ENCODE assay signal across 33 mouse cellular contexts in genomic region chr5:66533711-66534425, GRCm38 (mm10).
A peak's percentile ranks its signal among the peaks of the same experiment; 100 is the strongest.
DNase-seq lines count a peak whose midpoint lies in the region; ATAC-seq and TF ChIP-seq lines count a peak whose summit lies in the region.
"Had no signal": no experiment of that assay in that cellular context is flagged by ENCODE, and none has a peak within 500 bp of the region (broad histone marks: within the 10 kb centered on the region; RNA-seq: fewer than 3 reads in every experiment).

No protein-coding gene starts in this region.

- H3K4me1 ChIP-seq in forebrain, embryonic 11.5 days (replicated peaks; ENCODE audit: control insufficient read depth, insufficient read depth, low read length), result 0 out of 2 replicates have a peak, but pooled peaks cover 2% of the 10 kb centered on the region
- peaks cover 23% of the 10 kb centered on the region; the same call in 1 of the 2 replicates for H3K4me1 ChIP-seq in forebrain, embryonic 14.5 days (ENCODE audit: control insufficient read depth, insufficient read depth, low read length)
- H3K4me1 ChIP-seq in lung, postnatal 0 days (ENCODE audit: insufficient read depth, low read depth, low read length), result peaks cover 4% of the 10 kb centered on the region; the same call in 1 of the 2 replicates
- H3K4me1 ChIP-seq: intestine, embryonic 15.5 days had no signal

- H3K4me2 ChIP-seq in forebrain, embryonic 11.5 days (ENCODE audit: low read depth, low read length, severe bottlenecking), result no peak overlapping the region
- no peak overlapping the region for H3K4me2 ChIP-seq in forebrain, embryonic 14.5 days (ENCODE audit: low read length)
- 0 out of 2 replicates have a peak overlapping the region, but pooled peaks have one; percentile 3 for H3K4me2 ChIP-seq in lung, postnatal 0 days (replicated peaks; ENCODE audit: low read depth, low read length)
- H3K4me2 ChIP-seq: hindbrain, embryonic 12.5 days; intestine, embryonic 15.5 days; kidney, embryonic 15.5 days; limb, embryonic 12.5 days; liver, embryonic 15.5 days; midbrain, embryonic 11.5 days; neural tube, embryonic 12.5 days had no signal

- H3K27ac ChIP-seq in forebrain, embryonic 11.5 days (ENCODE audit: low read depth, low read length), result no peak overlapping the region
- H3K27ac ChIP-seq in forebrain, embryonic 14.5 days (ENCODE audit: low read depth, low read length), result no peak overlapping the region
- peak overlapping the region; percentile 32; the same call in 1 of the 2 replicates for H3K27ac ChIP-seq in lung, postnatal 0 days (ENCODE audit: low read length)
- H3K27ac ChIP-seq: hindbrain, embryonic 12.5 days; hindbrain, postnatal 0 days; intestine, embryonic 15.5 days; kidney, embryonic 15.5 days; liver, embryonic 15.5 days; neural tube, embryonic 12.5 days; stomach, postnatal 0 days had no signal

- TF ChIP-seq EP300 in lung, postnatal 0 days (IDR thresholded peaks at IDR 0.05), result peak; percentile 97

- no peak overlapping the region for H3K9ac ChIP-seq in forebrain, embryonic 11.5 days (ENCODE audit: low read length)
- no peak overlapping the region for H3K9ac ChIP-seq in forebrain, embryonic 14.5 days (ENCODE audit: low read length)
- H3K9ac ChIP-seq in lung, postnatal 0 days (replicated peaks; ENCODE audit: low read depth), result no peak overlapping the region
- H3K9ac ChIP-seq: hindbrain, embryonic 12.5 days; intestine, embryonic 15.5 days; kidney, embryonic 15.5 days; limb, embryonic 12.5 days; liver, embryonic 15.5 days; neural tube, embryonic 12.5 days had no signal

- no peaks in the 10 kb centered on the region for H3K27me3 ChIP-seq in forebrain, embryonic 11.5 days (ENCODE audit: control insufficient read depth, insufficient read depth, low read length)
- H3K27me3 ChIP-seq in forebrain, embryonic 14.5 days (replicated peaks; ENCODE audit: control insufficient read depth, insufficient read depth, low read length), result no peaks in the 10 kb centered on the region
- no peaks in the 10 kb centered on the region for H3K27me3 ChIP-seq in lung, postnatal 0 days (replicated peaks; ENCODE audit: insufficient read depth, low read length)
- H3K27me3 ChIP-seq: hindbrain, embryonic 12.5 days; intestine, embryonic 15.5 days; kidney, embryonic 15.5 days; limb, embryonic 12.5 days; liver, embryonic 15.5 days; neural tube, embryonic 12.5 days had no signal

- no peak overlapping the region for H3K4me3 ChIP-seq in forebrain, embryonic 11.5 days (ENCODE audit: low read depth, low read length)
- no peak overlapping the region for H3K4me3 ChIP-seq in forebrain, embryonic 14.5 days (ENCODE audit: low read depth, low read length)
- H3K4me3 ChIP-seq in lung, postnatal 0 days (ENCODE audit: low read depth, low read length), result no peak overlapping the region
- H3K4me3 ChIP-seq: gastrocnemius, adult 2 months; hindbrain, embryonic 12.5 days; intestine, embryonic 15.5 days; kidney, embryonic 15.5 days; layer of hippocampus, adult 2 months; left cerebral cortex, adult 2 months; limb, embryonic 12.5 days; liver, embryonic 15.5 days; myocyte; neural tube, embryonic 12.5 days had no signal

- no peaks in the 10 kb centered on the region for H3K9me3 ChIP-seq in forebrain, embryonic 11.5 days (ENCODE audit: control insufficient read depth, low read length)
- no peaks in the 10 kb centered on the region for H3K9me3 ChIP-seq in forebrain, embryonic 14.5 days (replicated peaks; ENCODE audit: control insufficient read depth, low read length)
- H3K9me3 ChIP-seq in lung, postnatal 0 days (ENCODE audit: low read length), result no peaks in the 10 kb centered on the region
- H3K9me3 ChIP-seq: hindbrain, embryonic 12.5 days; intestine, embryonic 15.5 days; kidney, embryonic 15.5 days; limb, embryonic 12.5 days; liver, embryonic 15.5 days; neural tube, embryonic 12.5 days had no signal

- WGBS in forebrain, embryonic 11.5 days, result 94% methylated on average over 14 of the region's 14 CpGs
- WGBS in forebrain, embryonic 14.5 days, result 91% methylated on average over 14 of the region's 14 CpGs
- 59% methylated on average over 14 of the region's 14 CpGs for WGBS in lung, postnatal 0 days

- no peak for TF ChIP-seq CTCF in lung, postnatal 0 days (IDR thresholded peaks at IDR 0.05)

- peak; percentile 14 for DNase-seq in forebrain, embryonic 11.5 days (ENCODE audit: low spot score)
- no peak for DNase-seq in forebrain, embryonic 14.5 days (ENCODE audit: low spot score)
- DNase-seq in lung, adult 18-20 months, result peak; percentile 85 to 87
- peak; percentile 91 for DNase-seq in lung, postnatal 0 days (ENCODE audit: low spot score)
- peak; percentile 75 for DNase-seq in lung, postnatal 4 days
- no peak for DNase-seq in cerebellum, adult 11 months
- DNase-seq in kidney, adult 18-20 months, result no peak
- DNase-seq: adrenal gland, postnatal 10 days; cerebellum, adult 11-12 months; cerebellum, adult 9-11 months; embryo, embryonic 11 days; gastrocnemius, adult 2 months; gastrocnemius, postnatal 36 days; kidney, postnatal 25 days; right cerebral cortex, adult 18-20 months; right cerebral cortex, postnatal 4 days; thymus, adult 18-20 months; thymus, postnatal 36 days had no signal

- no peak for ATAC-seq in forebrain, embryonic 11.5 days (replicated peaks; ENCODE audit: low FRiP score)
- no peak for ATAC-seq in forebrain, embryonic 14.5 days
- ATAC-seq in lung, postnatal 0 days, result peak; percentile 83
- ATAC-seq: forebrain, embryonic 16.5 days; hindbrain, postnatal 0 days; intestine, embryonic 15.5 days; midbrain, embryonic 16.5 days had no signal

- no peaks in the 10 kb centered on the region for H3K36me3 ChIP-seq in forebrain, embryonic 11.5 days (ENCODE audit: control insufficient read depth, insufficient read depth, low read length)
- H3K36me3 ChIP-seq in forebrain, embryonic 14.5 days (ENCODE audit: control insufficient read depth, insufficient read depth, low read length), result no peaks in the 10 kb centered on the region
- no peaks in the 10 kb centered on the region for H3K36me3 ChIP-seq in lung, postnatal 0 days (ENCODE audit: insufficient read depth, low read length)
- H3K36me3 ChIP-seq: G1E; hindbrain, embryonic 12.5 days; intestine, embryonic 15.5 days; kidney, embryonic 15.5 days; limb, embryonic 12.5 days; liver, embryonic 15.5 days; neural tube, embryonic 12.5 days had no signal

Comparison
In these comparisons a context has a peak if more than half of its experiments do, and no peak if none do; other contexts are left out.
1. DNase-seq: peak in forebrain, embryonic 11.5 days (single experiment), lung, adult 18-20 months (2 of 2), lung, postnatal 0 days (single experiment) and lung, postnatal 4 days (2 of 2); none in forebrain, embryonic 14.5 days (single experiment), cerebellum, adult 11 months (single experiment) and kidney, adult 18-20 months (single experiment).